Mouse (Mus musculus): Measurements from ENCODE around the gene Tead1.

- TF ChIP-seq POLR2AphosphoS2 (IDR thresholded peaks at IDR 0.05; ENCODE audit: insufficient read length, low read depth) (no peak), POLR2A (IDR thresholded peaks at IDR 0.05; ENCODE audit: insufficient read length, low read depth) (no peak), TCF12 (IDR thresholded peaks at IDR 0.05; ENCODE audit: insufficient read depth, poor library complexity, severe bottlenecking) (no peak), USF1 (IDR thresholded peaks at IDR 0.05; ENCODE audit: low read depth) (no peak), REST (IDR thresholded peaks at IDR 0.05; ENCODE audit: insufficient read depth, insufficient read length) (no peak), SRF (IDR thresholded peaks at IDR 0.05; ENCODE audit: control insufficient read depth, insufficient read length, low read depth) (no peak)
Measured at GRCm38 (mm10) chr7:112871752-112872151, 192.6 kb downstream of the Tead1 start.

All from myocyte (in vitro differentiated cells).